Mouse (Mus musculus) urinary bladder, postnatal 14 days (tissue): ENCODE measurements around the gene Ifna7.
"Not testable (repeated sequence)": the region's sequence is repeated elsewhere in the genome, so short reads cannot be mapped to it uniquely, and the experiment has no call there.

Experiments
- DNase-seq: peaks from one replicate; pipeline ENCODE4 v3.0.0; 2021; ENCODE audit warnings: low spot score

The Ifna7 gene

GRCm38 (mm10) chr4:88815928-88816327 is at the start of gene Ifna7:
TSS of gene Ifna7 (plus strand) at chr4:88816228.
- DNase-seq: no peak

- not testable (repeated sequence) for DNase-seq
Measured at GRCm38 (mm10) chr4:88773534-88773933, 42.5 kb upstream of the Ifna7 start, which contains the start of gene Gm13290. TSS of gene Gm13290 (plus strand) at chr4:88773834.

- not testable (repeated sequence) for DNase-seq
Measured at GRCm38 (mm10) chr4:88776622-88777021, 39.4 kb upstream of the Ifna7 start, which contains the start of gene Gm13289. TSS of gene Gm13289 (plus strand) at chr4:88776922.

GRCm38 (mm10) chr4:88779550-88779949 is 36.5 kb upstream of the Ifna7 start, which contains the start of gene Gm13272:
TSS of gene Gm13272 (plus strand) at chr4:88779850.
- DNase-seq: not testable (repeated sequence)

- not testable (repeated sequence) for DNase-seq
Measured at GRCm38 (mm10) chr4:88780320-88780719, 35.7 kb upstream of the Ifna7 start.

- not testable (repeated sequence) for DNase-seq
Measured at GRCm38 (mm10) chr4:88781831-88782230, 34.2 kb upstream of the Ifna7 start, which contains the start of gene Ifnz. TSS of gene Ifnz (plus strand) at chr4:88782131.

- not testable (repeated sequence) for DNase-seq
Measured at GRCm38 (mm10) chr4:88782335-88782734, 33.7 kb upstream of the Ifna7 start.

- not testable (repeated sequence) for DNase-seq
Measured at GRCm38 (mm10) chr4:88785409-88785808, 30.6 kb upstream of the Ifna7 start, which contains the start of gene Gm13276. TSS of gene Gm13276 (plus strand) at chr4:88785709.

GRCm38 (mm10) chr4:88788402-88788801 is 27.6 kb upstream of the Ifna7 start, which contains the start of gene Gm13277:
TSS of gene Gm13277 (plus strand) at chr4:88788632.
- DNase-seq: peak; percentile 73

GRCm38 (mm10) chr4:88791250-88791649 is 24.8 kb upstream of the Ifna7 start, which contains the start of gene Gm13278:
TSS of gene Gm13278 (plus strand) at chr4:88791550.
- DNase-seq: not testable (repeated sequence)

GRCm38 (mm10) chr4:88793936-88794675 is 21.9 kb upstream of the Ifna7 start, which contains the start of gene Gm13275:
TSS of gene Gm13275 (plus strand) at chr4:88794487.
- DNase-seq: peak; percentile 57

GRCm38 (mm10) chr4:88797097-88797496 is 18.9 kb upstream of the Ifna7 start, which contains the start of gene Gm13279:
TSS of gene Gm13279 (plus strand) at chr4:88797397.
- DNase-seq: not testable (repeated sequence)

- DNase-seq: not testable (repeated sequence)
Measured at GRCm38 (mm10) chr4:88799365-88799764, 16.7 kb upstream of the Ifna7 start, which contains the start of gene Gm13285. TSS of gene Gm13285 (plus strand) at chr4:88799665.

- DNase-seq: not testable (repeated sequence)
Measured at GRCm38 (mm10) chr4:88802954-88803353, 13.1 kb upstream of the Ifna7 start, which contains the start of gene Gm13287. TSS of gene Gm13287 (plus strand) at chr4:88803254.

- DNase-seq: not testable (repeated sequence)
Measured at GRCm38 (mm10) chr4:88805231-88805630, 10.8 kb upstream of the Ifna7 start, which contains the start of gene Gm13288. TSS of gene Gm13288 (plus strand) at chr4:88805531.

- DNase-seq: peak; percentile 5
Measured at GRCm38 (mm10) chr4:88805761-88806160, 10.3 kb upstream of the Ifna7 start.

GRCm38 (mm10) chr4:88819659-88820058 is 3.6 kb downstream of the Ifna7 start, which contains the start of gene Ifna11:
TSS of gene Ifna11 (plus strand) at chr4:88819959.
- no peak for DNase-seq

GRCm38 (mm10) chr4:88822995-88823394 is 7.0 kb downstream of the Ifna7 start:
- DNase-seq: peak; percentile 8

GRCm38 (mm10) chr4:88827116-88827515 is 11.1 kb downstream of the Ifna7 start, which contains the start of gene Ifna6:
TSS of gene Ifna6 (plus strand) at chr4:88827416.
- not testable (repeated sequence) for DNase-seq

GRCm38 (mm10) chr4:88830523-88830922 is 14.5 kb downstream of the Ifna7 start:
- DNase-seq: peak; percentile 16

- not testable (repeated sequence) for DNase-seq
Measured at GRCm38 (mm10) chr4:88835225-88835624, 19.2 kb downstream of the Ifna7 start, which contains the start of gene Ifna5. TSS of gene Ifna5 (plus strand) at chr4:88835525.

GRCm38 (mm10) chr4:88838828-88839227 is 22.8 kb downstream of the Ifna7 start:
- DNase-seq: no peak
